Mouse (Mus musculus) ovary, postnatal 14 days (tissue): ENCODE measurements around the gene Atp2a3.

Source experiments
- DNase-seq: peaks from one replicate; pipeline ENCODE4 v3.0.0; 2022; ENCODE audit warnings: low spot score

Atp2a3 gene

GRCm38 (mm10) chr11:72954216-72954615, 6.8 kb upstream of the Atp2a3 start:
- DNase-seq: no peak

- no peak for DNase-seq
Observed at GRCm38 (mm10) chr11:72955339-72955974, 5.5 kb upstream of the Atp2a3 start.

- DNase-seq: no peak
Observed at GRCm38 (mm10) chr11:72957318-72957717, 3.7 kb upstream of the Atp2a3 start.

- no peak for DNase-seq
Observed at GRCm38 (mm10) chr11:72959924-72960679, 867 bp upstream of the Atp2a3 start.

- DNase-seq: no peak
Observed at GRCm38 (mm10) chr11:72960723-72961071, 272 bp upstream of the Atp2a3 start.

GRCm38 (mm10) chr11:72962378-72962777, 1.4 kb downstream of the Atp2a3 start:
- no peak for DNase-seq

GRCm38 (mm10) chr11:72963058-72963788, 2.3 kb downstream of the Atp2a3 start:
- DNase-seq: no peak

GRCm38 (mm10) chr11:72963789-72964294, 2.9 kb downstream of the Atp2a3 start:
- DNase-seq: no peak

- no peak for DNase-seq
Observed at GRCm38 (mm10) chr11:72974995-72975503, 14.1 kb downstream of the Atp2a3 start.

- no peak for DNase-seq
Observed at GRCm38 (mm10) chr11:72982516-72982915, 21.5 kb downstream of the Atp2a3 start.

GRCm38 (mm10) chr11:72983283-72983682, 22.3 kb downstream of the Atp2a3 start:
- no peak for DNase-seq

GRCm38 (mm10) chr11:72986745-72987144, 25.8 kb downstream of the Atp2a3 start:
- no peak for DNase-seq

GRCm38 (mm10) chr11:72987234-72987633, 26.3 kb downstream of the Atp2a3 start:
- DNase-seq: no peak

GRCm38 (mm10) chr11:72987807-72988206, 26.8 kb downstream of the Atp2a3 start:
- DNase-seq: no peak

GRCm38 (mm10) chr11:72989044-72989443, 28.1 kb downstream of the Atp2a3 start:
- DNase-seq: no peak

- DNase-seq: no peak
Observed at GRCm38 (mm10) chr11:72990688-72991087, 29.7 kb downstream of the Atp2a3 start.

GRCm38 (mm10) chr11:72991961-72992360, 31.0 kb downstream of the Atp2a3 start:
- DNase-seq: no peak

- no peak for DNase-seq
Observed at GRCm38 (mm10) chr11:72996346-72996745, 35.4 kb downstream of the Atp2a3 start.

- DNase-seq: no peak
Observed at GRCm38 (mm10) chr11:72996781-72997180, 35.8 kb downstream of the Atp2a3 start.

- no peak for DNase-seq
Observed at GRCm38 (mm10) chr11:72997529-72998326, 36.8 kb downstream of the Atp2a3 start.

GRCm38 (mm10) chr11:72998771-72999170, 37.8 kb downstream of the Atp2a3 start, which contains the start of gene P2rx1:
Gene P2rx1 (plus strand): TSS chr11:72999103.
- no peak for DNase-seq

GRCm38 (mm10) chr11:73001029-73001428, 40.1 kb downstream of the Atp2a3 start:
- peak; percentile 65 for DNase-seq
